Mouse (Mus musculus) adrenal gland (tissue): ENCODE measurements around the gene Ube2q2.
"Not testable (repeated sequence)": the region's sequence is repeated elsewhere in the genome, so short reads cannot be mapped to it uniquely, and the experiment has no call there.

Source experiments
- intact Hi-C: fragments of 180-260 bp; cut with DNase I; formaldehyde crosslinking; loops from one replicate; pipeline ENCODE4 v1.15.1; 2025

The Ube2q2 gene

DNA sequence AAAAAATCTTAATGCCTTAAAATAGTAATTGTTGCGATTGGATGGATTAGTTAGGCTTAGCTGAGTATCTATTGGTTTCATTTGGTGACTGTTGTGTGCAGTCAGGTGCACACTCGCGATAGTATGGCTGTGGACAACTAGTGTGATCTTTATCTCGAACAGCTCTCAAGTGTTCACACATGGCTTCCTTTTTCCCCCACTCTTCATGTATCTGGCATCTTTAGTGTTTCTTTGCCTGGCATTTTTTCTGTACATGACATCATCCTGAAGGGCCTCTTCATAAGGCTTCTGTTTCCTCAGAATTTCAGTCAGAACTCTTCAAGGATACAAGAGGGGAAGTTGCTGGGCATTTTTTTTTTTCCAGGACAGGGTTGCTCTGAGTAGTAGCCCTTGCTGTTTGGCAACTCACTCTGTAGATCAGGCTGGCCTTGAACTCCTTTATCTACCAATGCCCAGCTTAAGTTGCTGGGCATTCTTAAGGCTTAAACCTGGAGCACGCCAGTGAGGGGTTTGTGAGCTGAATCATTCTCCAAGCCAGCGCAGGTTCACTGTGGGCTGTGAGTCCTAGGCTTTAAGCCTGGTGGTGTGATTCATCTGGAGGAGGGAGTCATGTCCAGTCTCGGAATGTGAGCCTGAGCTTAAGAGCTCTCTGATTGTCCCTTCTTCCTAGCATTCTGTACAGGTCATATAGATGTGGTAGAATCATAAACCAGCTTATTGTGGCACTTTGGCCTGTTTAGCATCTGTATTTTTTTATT is 22.2 kb downstream of the Ube2q2 start:
- intact Hi-C loops, result no loop called here

DNA sequence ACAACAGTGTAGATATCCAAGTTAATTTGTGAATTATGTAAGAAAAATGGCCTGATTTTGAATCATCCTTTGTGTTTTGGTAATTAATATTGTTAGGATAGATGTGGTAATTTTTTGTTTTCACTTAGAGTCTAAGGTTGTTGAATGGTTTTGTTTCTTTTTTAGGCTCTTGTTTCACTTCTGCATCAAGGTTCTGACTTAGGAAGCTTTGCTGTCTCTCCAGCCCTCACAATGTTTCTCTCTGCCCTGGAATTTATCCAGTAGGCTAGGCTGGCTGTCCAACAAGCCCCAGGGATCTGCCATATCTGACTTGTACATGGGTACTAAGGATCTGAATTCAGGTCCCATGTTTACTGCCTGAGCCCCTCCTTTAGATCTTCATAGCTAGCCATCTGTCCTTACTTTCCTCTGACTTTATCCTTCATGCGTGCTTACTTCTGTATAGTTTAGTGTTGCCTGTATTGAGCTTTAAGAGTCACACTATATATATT is 23.6 kb downstream of the Ube2q2 start:
- intact Hi-C loops, result no loop called here

DNA sequence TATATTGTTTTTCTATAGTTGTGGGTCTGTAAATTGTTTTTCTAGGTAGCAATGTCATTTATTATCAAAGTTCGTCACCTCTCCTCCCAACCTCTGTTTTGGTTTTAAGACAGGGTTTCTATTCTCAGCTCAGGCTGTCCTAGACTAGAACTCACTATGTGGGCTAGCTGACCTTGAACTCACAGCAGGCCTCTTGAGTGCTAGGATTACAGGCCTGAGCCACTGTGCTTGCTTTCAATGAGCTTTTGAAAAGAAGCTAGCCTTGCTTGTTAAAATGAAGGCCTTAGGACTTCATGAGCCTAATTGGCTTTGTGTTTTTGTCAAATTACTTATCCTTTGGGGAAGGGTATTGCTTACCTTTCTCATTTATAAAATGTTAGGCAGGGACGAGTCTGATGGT is 25.6 kb downstream of the Ube2q2 start:
- intact Hi-C loops, result no loop called here

DNA sequence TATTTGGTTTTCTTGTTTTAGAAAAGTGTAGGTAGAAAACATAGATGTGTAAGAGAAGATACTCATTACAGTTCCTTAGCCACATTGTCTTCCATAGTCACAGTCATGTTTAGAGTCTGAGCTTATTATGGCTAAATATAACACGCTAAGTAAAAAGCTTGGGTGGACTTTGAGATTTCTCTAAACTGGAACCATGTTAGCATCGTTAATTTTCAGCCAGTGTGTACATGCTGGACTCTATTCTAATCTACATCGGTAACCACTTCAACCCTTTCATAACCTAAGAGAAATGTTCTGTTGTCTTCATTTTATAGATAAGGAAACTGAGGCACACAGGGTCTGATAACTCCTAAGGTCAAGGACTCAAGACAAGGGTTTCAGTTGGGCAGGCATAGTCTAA is 47.2 kb downstream of the Ube2q2 start:
- intact Hi-C loops, result no loop called here

DNA sequence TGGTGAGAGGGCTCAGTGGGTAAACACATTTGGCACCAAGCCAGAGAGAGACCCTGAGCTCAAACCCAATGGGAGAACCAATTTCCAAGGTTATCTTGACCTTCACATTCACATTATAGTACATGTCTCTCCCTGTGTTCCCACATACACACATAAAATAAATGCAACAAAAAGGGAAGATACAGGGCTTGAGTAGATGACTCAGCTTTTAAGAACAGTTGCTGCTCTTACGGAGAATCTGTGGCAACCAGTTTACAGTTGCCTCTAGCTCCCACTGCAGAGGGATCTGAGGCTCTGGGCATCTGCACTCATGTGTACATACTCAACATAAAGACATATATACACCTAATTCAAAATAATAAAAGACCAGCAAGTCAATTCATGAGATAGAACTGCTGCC is 49.6 kb downstream of the Ube2q2 start:
- intact Hi-C loops, result no loop called here

DNA sequence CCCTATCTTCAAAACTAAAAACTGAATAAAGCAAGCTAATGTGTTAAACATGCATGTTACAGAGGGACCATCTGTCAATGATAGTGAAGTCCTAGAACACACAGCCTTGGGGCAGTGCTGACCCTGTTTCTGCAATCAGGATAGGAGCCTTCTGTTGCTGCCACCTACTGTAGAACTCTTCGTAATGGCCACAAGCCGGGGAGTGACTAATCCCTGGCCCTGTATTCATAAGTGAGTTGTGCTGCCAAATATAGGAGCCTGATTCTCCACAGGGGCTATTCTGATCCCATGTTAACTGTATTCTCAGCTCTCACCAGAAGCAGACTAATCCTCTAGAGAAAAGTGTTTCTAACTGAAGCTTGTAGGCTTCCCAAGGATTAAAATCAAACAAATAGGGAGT is 50.7 kb downstream of the Ube2q2 start:
- intact Hi-C loops, result no loop called here

DNA sequence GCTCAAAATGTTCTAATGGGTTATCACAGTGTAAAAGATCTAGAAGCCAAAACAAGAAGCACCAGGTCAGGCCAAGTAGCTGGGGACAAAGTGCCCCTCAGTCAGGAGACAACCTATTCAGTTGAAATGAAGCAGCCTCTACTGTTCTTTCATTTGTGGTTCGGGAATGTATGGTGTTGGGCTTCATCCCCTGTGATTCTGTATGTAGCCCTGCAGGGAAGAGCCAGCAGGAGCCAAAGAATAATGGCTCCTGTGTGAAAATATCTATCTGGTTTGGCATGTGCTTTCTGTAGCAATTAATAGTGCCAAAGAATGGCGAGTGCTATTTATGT is 59.8 kb downstream of the Ube2q2 start:
- intact Hi-C loops, result loop anchor here (10.0 kb wide), 1 partner anchor 54 kb away; no protein-coding TSS in a partner anchor

DNA sequence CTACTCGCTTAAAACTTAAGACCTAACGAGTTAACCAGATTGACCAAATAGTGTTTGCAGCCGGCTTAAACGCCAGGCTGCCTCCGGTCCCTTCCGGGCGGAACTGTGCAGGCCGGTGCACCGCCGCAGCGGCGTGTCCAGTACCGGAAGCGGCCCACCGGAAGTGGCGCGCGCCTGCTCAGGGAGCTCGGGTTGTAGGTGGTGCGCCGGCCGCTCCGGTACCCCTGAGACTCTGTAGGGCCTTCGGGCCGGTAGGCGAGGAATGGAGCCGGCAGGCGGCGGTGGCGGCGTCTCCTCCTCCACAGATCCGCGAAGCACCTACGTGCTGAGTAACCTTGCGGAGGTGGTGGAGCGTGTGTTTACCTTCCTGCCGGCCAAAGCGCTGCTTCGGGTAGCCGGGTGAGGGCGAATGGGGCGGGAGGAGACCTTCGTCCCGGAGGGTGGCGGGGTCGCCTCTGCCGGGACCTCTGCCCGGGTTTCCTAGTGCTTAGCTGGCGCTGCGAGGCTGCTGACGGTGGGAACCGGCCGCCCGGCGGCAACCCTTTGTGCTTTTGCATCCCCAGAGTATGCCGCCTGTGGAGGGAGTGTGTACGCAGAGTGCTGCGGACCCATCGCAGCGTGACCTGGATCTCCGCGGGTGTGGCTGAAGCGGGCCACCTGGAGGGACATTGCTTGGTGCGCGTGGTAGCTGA is 60.3 kb downstream of the Ube2q2 start, which contains the start of gene Fbxo22:
Gene Fbxo22 (plus strand): TSS at position 136 of the 692 bp plus-strand sequence.
- intact Hi-C loops, result loop anchor here (10.0 kb wide), 1 partner anchor 54 kb away; no protein-coding TSS in a partner anchor

DNA sequence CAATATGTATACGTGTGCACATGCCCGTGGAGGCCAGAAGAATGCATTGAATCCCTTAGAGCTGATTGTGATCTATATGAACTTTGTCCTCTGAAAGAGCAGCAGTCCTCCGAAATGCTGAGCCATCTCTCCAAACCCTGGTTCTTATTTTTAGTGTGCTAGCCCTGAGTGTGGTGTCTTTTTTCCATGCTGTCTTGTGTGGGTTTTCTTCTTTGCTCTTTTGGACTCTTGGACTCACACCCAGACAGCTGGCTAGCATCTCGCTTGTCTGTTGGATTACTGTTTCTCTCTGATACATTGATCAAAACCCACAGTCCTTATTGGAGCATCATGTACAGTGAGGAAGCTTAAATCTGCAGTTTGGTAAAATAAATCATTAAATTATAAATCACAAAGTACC is 63.0 kb downstream of the Ube2q2 start:
- intact Hi-C loops, result no loop called here

DNA sequence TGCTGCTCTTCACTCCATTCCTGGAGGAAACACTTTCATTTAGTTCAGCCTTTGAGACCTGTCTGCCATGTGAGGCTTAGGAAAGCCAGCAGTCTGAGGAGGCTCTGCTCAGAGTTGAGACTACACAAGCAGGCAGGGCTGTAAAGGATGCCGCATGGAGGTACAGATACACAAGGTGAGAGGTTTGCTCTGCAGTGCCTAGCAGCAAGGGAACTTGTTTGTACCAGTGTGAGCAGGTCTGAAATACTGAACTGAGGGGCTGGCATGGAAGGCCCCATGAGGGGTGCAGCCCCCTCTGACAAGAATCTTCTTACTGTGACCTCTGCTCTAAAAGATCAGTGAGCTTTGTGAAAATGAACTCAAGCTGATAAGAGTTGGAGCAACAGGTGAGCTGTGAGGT is 64.7 kb downstream of the Ube2q2 start:
- intact Hi-C loops, result no loop called here

DNA sequence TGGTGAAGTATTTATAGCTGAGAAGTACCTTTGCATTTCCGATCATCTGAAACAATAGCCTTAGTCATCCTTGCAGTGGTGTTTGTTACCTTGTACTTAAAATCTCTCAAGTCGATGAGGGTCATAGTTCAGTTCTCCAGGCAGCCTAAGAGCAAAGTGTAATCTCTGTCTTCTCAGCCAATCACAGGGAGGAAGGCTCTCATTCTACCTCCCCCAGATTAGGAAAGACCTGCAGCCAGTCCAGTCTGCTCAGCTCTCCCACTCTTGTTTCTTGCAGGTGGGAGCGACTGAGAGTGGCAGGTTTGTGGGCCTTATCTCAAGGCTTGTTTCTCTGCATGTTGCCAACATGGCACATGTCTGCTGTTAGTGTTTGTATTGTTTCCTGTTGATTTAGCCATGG is 66.4 kb downstream of the Ube2q2 start:
- intact Hi-C loops, result no loop called here

DNA sequence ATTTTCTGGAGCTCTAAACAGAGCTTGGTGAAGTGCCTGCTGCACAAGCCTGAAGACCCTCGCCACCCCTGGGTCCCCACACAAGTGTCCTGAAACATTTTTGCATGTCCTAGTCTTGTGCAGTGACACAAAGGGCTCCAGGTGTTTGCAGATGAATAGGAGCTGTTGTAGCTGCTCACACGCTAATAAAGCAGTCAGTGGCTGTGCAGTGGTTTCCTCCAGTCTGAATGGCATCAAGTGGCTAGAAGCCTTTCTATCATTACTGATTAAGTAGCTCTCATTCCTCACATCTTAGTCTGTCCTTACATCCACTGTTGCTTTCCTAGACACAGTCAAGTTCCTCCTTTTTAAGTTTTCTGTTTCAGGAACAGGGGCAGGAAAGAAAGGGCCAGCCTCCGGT is 67.0 kb downstream of the Ube2q2 start:
- intact Hi-C loops, result no loop called here

DNA sequence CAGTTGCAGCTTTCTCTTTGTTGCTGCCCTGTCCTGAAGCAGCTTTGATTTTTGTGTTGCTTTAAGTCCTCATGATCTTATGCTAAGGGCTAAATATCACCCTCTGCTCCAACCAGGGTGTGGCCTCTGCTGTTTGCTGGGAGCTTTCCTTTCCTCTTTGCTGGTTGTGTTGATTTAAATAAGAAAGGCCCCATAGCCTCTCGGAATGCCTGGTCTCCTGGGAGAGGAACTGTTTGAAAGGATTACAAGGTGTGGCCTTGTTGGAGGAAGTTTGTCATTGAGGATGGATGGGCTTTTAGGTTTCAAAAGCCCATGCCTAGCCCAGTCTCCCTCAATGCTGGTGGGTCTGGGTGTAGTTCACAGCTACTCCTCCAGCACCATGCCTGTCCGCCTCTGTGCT is 67.4 kb downstream of the Ube2q2 start:
- intact Hi-C loops, result no loop called here

DNA sequence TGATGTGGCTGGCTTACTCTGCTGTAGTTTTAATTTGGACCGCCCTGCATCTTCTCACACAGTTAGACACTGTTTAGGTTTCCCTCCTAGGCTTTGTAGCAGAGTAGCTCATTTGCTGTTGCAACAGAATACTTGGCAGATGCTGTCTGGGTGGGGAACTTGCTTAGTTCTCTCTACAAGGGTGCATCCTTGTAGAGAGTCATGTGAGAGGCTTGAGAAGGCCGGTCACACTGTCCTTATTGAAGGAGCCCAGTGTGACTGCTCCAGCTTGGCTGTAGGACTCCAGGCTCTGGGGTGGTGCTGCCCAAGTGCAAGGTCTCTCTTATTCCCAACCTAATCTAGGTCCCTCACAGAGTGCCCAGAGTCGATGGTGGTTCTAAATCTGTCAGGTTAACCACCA is 68.7 kb downstream of the Ube2q2 start:
- intact Hi-C loops, result no loop called here

DNA sequence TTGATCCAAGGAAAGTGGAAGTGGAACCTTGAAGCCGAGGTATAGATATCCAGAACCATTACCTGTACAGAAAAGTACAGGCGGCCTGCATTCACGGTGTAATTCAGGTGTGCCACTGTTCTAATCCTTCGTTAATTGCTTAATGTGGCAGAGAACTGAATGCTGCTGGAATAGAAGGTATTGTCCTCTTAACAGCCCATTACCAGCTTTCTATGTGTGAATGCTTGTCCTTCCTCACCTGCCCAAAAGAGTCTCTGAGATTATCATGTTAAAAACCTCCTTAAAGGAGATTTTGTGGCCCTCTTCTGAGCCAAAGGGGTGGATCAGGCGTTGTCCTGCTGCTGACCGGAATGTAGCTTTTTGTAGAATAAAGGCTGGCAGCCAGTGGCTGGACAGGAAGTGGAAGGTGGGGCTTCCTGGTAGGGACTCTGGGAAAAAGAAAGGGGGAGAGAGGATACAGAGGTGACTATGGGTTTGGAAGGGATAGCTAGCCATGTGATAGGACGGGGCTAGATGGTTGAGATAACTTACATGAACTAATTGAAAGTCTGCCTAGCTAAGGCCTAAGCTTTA is 76.6 kb downstream of the Ube2q2 start:
- intact Hi-C loops, result loop anchor here (10.0 kb wide), 1 partner anchor 160 kb away; no protein-coding TSS in a partner anchor

DNA sequence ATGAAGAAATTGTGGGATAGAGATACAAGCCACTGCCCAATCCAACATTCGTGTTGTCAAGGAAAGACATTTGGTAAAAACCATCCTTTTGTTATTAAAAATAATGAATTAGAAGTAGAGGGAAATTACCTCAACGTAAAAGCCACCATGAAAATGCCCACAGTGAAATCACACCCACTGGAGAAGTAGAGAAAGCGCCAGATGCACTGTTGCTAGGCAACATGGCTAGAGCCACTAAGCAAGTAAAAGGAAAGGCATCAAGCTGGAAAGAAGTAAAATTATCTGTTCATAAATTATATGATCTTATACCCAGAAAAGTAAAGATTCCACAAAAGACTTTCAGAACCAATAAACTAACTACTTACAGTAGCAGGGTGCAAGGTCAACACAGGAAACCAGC is 77.6 kb downstream of the Ube2q2 start:
- intact Hi-C loops, result loop anchor here (10.0 kb wide), 1 partner anchor 159 kb away; no protein-coding TSS in a partner anchor

DNA sequence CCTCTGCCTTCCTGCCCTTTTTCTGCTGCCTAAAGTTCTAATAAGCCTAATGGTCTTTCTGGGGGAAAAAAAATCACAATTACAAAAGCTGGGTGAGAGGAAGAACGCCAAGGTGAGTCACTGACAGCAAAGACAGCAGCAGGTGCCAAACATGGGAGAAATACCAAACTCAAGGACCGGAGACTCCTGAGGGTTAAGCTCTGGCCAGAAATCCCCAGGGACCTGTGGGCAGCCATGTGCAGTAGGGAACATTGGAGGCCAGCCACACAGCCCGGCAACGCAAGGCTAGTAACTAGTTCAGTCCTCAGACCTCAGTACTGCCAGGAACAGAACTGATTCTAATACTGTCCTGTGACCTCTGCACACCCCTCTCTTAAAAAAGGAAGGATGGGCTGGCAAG is 79.5 kb downstream of the Ube2q2 start:
- intact Hi-C loops, result loop anchor here (10.0 kb wide), 1 partner anchor 157 kb away; no protein-coding TSS in a partner anchor

DNA sequence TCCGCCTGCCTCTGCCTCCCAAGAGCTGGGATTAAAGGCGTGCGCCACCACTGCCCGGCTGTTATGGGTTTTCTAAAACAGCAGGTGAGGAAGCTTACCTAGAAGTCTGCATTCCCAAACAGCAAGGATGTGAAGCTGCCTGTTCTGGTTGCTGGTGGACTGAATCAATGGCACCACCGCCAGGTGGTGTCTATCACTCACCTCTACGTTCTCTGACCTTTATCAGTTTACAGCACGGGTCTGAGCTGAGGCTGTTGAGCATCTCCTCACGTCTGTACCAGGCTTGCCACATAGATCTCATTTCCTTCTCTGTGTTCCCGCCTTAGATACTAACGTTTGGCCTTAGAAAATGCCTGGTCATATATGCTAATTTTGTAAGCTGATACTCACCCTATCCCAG is 80.4 kb downstream of the Ube2q2 start:
- intact Hi-C loops, result loop anchor here (10.0 kb wide), 1 partner anchor 156 kb away; no protein-coding TSS in a partner anchor

DNA sequence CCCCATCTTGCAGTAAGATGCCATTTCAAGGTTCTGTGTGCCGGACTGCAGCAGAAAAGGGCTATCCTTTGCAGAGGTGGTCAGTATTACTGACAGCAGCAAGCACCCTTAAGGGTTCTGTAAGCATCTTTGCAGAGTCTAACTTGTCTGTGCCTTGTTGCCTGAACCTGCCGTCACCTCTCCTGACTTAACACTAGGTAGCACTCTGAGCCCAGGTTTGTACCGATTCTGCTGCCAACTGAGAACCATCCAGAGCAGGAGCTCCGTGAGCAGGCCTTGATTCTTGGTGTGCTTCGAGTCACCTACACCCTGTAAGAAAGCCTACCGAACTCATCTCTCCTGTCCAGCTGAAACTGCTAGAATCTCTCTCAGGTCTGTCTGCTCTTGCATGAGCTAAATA is 82.9 kb downstream of the Ube2q2 start:
- intact Hi-C loops, result no loop called here

DNA sequence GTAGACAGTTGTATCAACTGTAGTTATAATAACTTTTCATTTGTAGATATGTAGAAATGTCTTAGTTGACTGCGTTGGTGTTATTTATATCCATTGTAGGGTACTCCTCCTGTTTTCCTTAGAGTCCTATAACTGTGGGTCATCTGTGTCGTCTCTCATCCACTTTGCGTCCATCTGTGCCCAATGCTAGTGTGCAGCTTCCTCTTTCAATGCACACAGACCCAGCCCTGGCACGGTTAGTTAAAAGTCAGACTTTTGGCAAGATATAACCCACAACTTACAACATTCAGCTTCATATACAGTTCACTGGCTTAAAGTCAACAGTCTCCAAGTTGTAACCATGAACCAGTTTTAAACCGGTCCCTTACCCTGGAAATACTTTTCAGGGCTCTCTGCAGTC is 83.5 kb downstream of the Ube2q2 start:
- intact Hi-C loops, result no loop called here

DNA sequence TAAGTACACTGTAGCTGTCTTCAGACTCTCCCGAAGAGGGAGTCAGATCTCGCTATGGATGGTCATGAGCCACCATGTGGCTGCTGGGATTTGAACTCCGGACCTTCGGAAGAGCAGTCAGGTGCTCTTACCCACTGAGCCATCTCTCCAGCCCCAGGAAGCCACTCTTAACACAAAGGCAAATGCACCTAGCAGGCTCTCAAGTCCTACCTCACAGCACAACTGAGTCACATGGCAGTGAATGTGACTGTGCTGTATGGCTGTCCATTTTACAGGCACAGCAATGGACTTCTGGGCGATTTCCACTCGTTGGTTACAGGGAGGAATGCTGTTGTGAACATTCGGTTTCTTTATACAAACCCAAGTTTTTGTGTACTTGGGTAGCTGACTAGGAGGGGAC is 83.9 kb downstream of the Ube2q2 start:
- intact Hi-C loops, result no loop called here

DNA sequence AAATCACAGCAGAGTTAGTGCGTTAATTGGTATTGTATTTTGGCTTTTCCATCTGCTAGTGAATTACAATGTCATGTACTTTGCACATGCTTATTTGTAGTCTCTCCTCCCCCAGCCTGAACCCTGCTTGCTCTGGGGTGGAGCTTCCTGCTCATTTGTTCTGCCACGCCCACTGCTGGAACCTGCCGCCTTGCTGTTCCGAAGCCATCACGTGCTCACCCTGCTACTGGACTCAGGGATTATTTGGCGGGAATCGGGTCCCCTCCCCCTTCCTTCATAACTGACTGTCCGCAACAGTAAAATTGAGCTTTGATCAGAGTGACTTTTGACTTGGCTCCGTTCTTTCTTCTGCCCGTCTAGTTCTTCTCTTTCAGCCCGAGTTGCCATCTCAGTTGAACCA is 84.4 kb downstream of the Ube2q2 start:
- intact Hi-C loops, result not testable (repeated sequence)
